Mouse (Mus musculus) bone marrow macrophage, adult 2 months (primary cell): Measurements from ENCODE around the gene Cish.

Experiments
- CTCF ChIP-seq: IDR thresholded peaks from 2 replicates; pipeline ENCODE4 v1.5.1; 2012; ENCODE audit warnings: low read depth, mild to moderate bottlenecking, low read length, moderate library complexity
- POLR2A ChIP-seq: IDR thresholded peaks from 2 replicates; pipeline ENCODE4 v1.6.1; 2012; ENCODE audit warnings: mild to moderate bottlenecking, low read depth, low read length, borderline replicate concordance

DNA sequence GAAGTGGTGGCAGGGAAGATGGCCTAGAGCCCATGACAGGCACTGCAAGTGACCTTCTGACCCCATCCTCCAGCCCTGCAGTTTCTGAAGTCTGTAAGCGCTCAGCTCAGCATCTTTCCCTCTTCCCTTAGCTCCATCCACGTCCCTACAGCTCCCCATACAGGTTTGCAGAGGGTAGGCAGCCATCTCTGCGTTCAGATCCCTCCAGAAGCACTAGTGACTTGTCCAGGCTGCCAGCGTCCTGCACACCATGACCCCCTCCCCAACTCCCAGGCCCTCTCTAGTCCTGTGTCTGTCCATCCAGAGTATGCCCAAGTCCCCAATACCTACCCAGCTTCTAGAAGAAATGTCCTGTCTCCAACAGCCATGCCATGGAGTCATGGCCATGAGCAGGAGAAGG is 17.7 kb upstream of the Cish start:
- TF ChIP-seq CTCF (no peak), POLR2A (no peak)
